Mouse (Mus musculus) cortical plate, adult 2 months (tissue): Measurements from ENCODE around the gene Prss27.

ENCODE experiments used
- CTCF ChIP-seq: fragments of 200-500 bp; IDR thresholded peaks from 2 replicates; pipeline ENCODE4 v1.5.1; 2011; ENCODE audit warnings: mild to moderate bottlenecking, control low read depth, low read length; ENCODE audit not compliant: insufficient read depth; ENCODE audit errors: extremely low read depth
- POLR2A ChIP-seq: fragments of 200-500 bp; IDR thresholded peaks from 2 replicates; pipeline ENCODE4 v1.6.1; 2011; ENCODE audit warnings: mild to moderate bottlenecking, low read length, control low read depth; ENCODE audit not compliant: insufficient read depth; ENCODE audit errors: extremely low read depth

DNA sequence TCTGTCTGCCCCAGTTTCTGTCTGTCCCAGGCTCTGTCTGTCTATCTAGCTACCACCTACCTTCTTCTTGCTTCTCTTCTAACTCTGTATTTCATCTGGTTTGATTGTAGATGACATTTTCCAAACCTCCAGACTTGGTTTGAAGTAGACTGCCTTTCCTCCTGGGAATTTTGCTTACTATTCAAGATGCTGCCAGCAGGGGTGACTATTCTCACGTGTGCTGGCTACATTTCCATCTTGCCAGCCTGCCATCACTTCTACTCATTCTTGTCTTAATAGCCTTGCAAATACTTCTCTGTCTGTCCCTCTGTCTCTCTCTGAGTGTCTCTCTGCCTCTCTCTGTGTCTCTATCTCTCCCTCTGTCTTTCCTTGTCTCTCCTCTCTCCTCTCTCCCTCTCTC lies 42.5 kb upstream of the Prss27 start:
- no peak for TF ChIP-seq CTCF
- no peak for TF ChIP-seq POLR2A
